Mouse (Mus musculus) ES-Bruce4 (cell line): Measurements from ENCODE around the gene Stoml2.

Experiments
- CTCF ChIP-seq: IDR thresholded peaks from one replicate; pipeline ENCODE4 v1.8.1; 2011; ENCODE audit warnings: low read depth, low read length
- EP300 ChIP-seq: IDR thresholded peaks from 2 replicates; pipeline ENCODE4 v1.6.1; 2011; ENCODE audit warnings: low read depth, low read length; ENCODE audit not compliant: insufficient read depth
- POLR2A ChIP-seq: IDR thresholded peaks from one replicate; pipeline ENCODE4 v1.8.1; 2011; ENCODE audit warnings: low read length; ENCODE audit not compliant: insufficient read depth

DNA sequence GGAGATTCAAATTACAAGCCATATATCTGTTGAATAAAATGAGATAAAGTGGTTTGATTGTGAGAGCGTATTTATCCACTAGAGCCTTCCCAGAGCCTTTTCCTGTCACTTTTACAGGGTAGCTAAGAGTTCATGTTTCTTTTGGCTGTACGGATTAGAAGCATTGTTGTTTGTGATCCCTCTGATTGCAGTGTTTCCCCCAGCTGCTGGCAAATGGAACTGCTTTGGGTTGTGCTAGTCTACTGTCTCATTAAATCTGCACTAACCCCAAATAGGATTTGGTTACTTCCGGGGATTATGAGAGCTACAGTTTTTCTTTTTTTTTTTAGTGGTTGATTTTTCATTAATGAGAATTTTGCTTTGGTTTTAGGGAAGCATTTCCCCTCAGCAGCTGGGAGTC, 28.8 kb upstream of the Stoml2 start:
- TF ChIP-seq POLR2A (no peak), CTCF (no peak), EP300 (no peak)
